ENCODE assay signal across 21 mouse cellular contexts in the genomic region with DNA sequence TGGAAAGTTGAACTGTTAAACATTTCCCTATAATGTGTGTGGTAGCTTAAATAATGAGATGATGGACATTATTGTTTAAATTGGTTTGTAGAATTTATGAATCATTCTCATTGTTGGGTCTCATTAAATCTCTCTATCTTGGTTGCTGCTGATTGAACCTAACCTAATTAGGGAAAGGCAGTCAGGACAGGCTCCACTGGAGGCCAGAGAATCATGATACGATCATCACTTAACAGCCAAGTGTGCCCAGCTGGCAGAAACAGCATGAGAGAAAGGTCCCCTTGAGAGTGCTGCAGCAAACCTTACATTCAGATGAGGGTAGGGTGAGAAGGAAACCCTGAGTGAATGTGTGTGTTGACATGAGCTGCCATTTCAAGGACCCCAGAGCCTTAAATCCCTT.
DNase-seq lines count a peak whose midpoint lies in the region; ATAC-seq and TF ChIP-seq lines count a peak whose summit lies in the region.
"Had no signal": no experiment of that assay in that cellular context is flagged by ENCODE, and none has a peak within 500 bp of the region (broad histone marks: within the 10 kb centered on the region; RNA-seq: fewer than 3 reads in every experiment).

No protein-coding gene starts in this region.

- H3K4me2 ChIP-seq in forebrain, embryonic 13.5 days = no peak overlapping the region
- no peak overlapping the region for H3K4me2 ChIP-seq in forebrain, postnatal 0 days (ENCODE audit: low read depth)
- H3K4me2 ChIP-seq in midbrain, embryonic 13.5 days (replicated peaks) = no peak overlapping the region
- no peak overlapping the region for H3K4me2 ChIP-seq in midbrain, embryonic 11.5 days
- H3K4me2 ChIP-seq: intestine, embryonic 15.5 days; limb, embryonic 12.5 days; liver, embryonic 11.5 days had no signal

- peak overlapping the region; percentile 42 for H3K27ac ChIP-seq in forebrain, embryonic 13.5 days
- H3K27ac ChIP-seq in forebrain, postnatal 0 days (ENCODE audit: low read depth, low read length) = no peak overlapping the region
- H3K27ac ChIP-seq in midbrain, embryonic 13.5 days = peak overlapping the region; percentile 17; the same call in 1 of the 2 replicates
- H3K27ac ChIP-seq in midbrain, embryonic 11.5 days (ENCODE audit: low read depth, low read length) = no peak overlapping the region
- H3K27ac ChIP-seq: embryonic facial prominence, embryonic 10.5 days; intestine, embryonic 15.5 days; limb, embryonic 12.5 days; midbrain, embryonic 10.5 days had no signal

- H3K27me3 ChIP-seq in forebrain, embryonic 13.5 days = no peaks in the 10 kb centered on the region
- no peaks in the 10 kb centered on the region for H3K27me3 ChIP-seq in forebrain, postnatal 0 days (ENCODE audit: insufficient read depth, low read length)
- no peaks in the 10 kb centered on the region for H3K27me3 ChIP-seq in midbrain, embryonic 13.5 days
- no peaks in the 10 kb centered on the region for H3K27me3 ChIP-seq in midbrain, embryonic 11.5 days (ENCODE audit: control insufficient read depth, insufficient read depth, low read length)
- H3K27me3 ChIP-seq: intestine, embryonic 15.5 days; limb, embryonic 12.5 days; Patski had no signal

- H3K9ac ChIP-seq in forebrain, embryonic 13.5 days = no peak overlapping the region
- no peak overlapping the region for H3K9ac ChIP-seq in forebrain, postnatal 0 days
- no peak overlapping the region for H3K9ac ChIP-seq in midbrain, embryonic 13.5 days (replicated peaks)
- H3K9ac ChIP-seq in midbrain, embryonic 11.5 days (ENCODE audit: low read length) = no peak overlapping the region
- H3K9ac ChIP-seq: intestine, embryonic 15.5 days; limb, embryonic 12.5 days; liver, postnatal 0 days had no signal

- WGBS in forebrain, embryonic 13.5 days = 9% methylated on average over 1 of the region's 1 CpGs
- WGBS in forebrain, postnatal 0 days = 19% methylated on average over 1 of the region's 1 CpGs
- WGBS in midbrain, embryonic 13.5 days = 40% methylated on average over 1 of the region's 1 CpGs
- 54% methylated on average over 1 of the region's 1 CpGs for WGBS in midbrain, embryonic 11.5 days

- no peak for TF ChIP-seq POLR2A in brain, embryonic 14.5 days (IDR thresholded peaks at IDR 0.05; ENCODE audit: borderline replicate concordance, extremely low read depth, insufficient read depth, insufficient read length, poor library complexity, severe bottlenecking)

- ATAC-seq in forebrain, embryonic 13.5 days = peak; percentile 29; the same call in 1 of the 2 replicates
- ATAC-seq in forebrain, postnatal 0 days = no peak
- no peak for ATAC-seq in midbrain, embryonic 13.5 days
- no peak for ATAC-seq in midbrain, embryonic 11.5 days (ENCODE audit: low FRiP score)
- ATAC-seq: intestine, embryonic 15.5 days; liver, postnatal 0 days; Patski had no signal

- peaks cover 42% of the 10 kb centered on the region for H3K4me1 ChIP-seq in forebrain, embryonic 13.5 days
- H3K4me1 ChIP-seq in forebrain, postnatal 0 days (ENCODE audit: insufficient read depth) = peaks cover 6% of the 10 kb centered on the region
- H3K4me1 ChIP-seq in midbrain, embryonic 13.5 days (replicated peaks) = peaks cover 22% of the 10 kb centered on the region
- H3K4me1 ChIP-seq in midbrain, embryonic 11.5 days (ENCODE audit: control insufficient read depth, insufficient read depth, low read length) = peaks cover 5% of the 10 kb centered on the region

- no peak overlapping the region for H3K4me3 ChIP-seq in forebrain, embryonic 13.5 days
- no peak overlapping the region for H3K4me3 ChIP-seq in forebrain, postnatal 0 days (ENCODE audit: low read depth, low read length)
- H3K4me3 ChIP-seq in midbrain, embryonic 13.5 days (replicated peaks) = no peak overlapping the region
- no peak overlapping the region for H3K4me3 ChIP-seq in midbrain, embryonic 11.5 days (ENCODE audit: low read depth, low read length)
- H3K4me3 ChIP-seq: embryonic facial prominence, embryonic 10.5 days; intestine, embryonic 15.5 days; limb, embryonic 12.5 days; midbrain, embryonic 10.5 days had no signal

- DNase-seq in forebrain, postnatal 0 days = no peak
- DNase-seq in midbrain, embryonic 11.5 days (ENCODE audit: low spot score, missing footprints) = no peak
- peak; percentile 62 for DNase-seq in brain, embryonic 14.5 days (ENCODE audit: low read depth)
- DNase-seq in retina, postnatal 1 day = peak; percentile 76
- no peak for DNase-seq in layer of hippocampus, adult 9-11 months
- DNase-seq: adrenal gland, postnatal 36 days; cerebellum, adult 11 months; cerebellum, adult 9-11 months; gastrocnemius, postnatal 25 days; kidney, adult 8-10 months; kidney, postnatal 10 days; liver, postnatal 0 days; lung, postnatal 10 days had no signal

- no peak for TF ChIP-seq CTCF in forebrain, postnatal 0 days (IDR thresholded peaks at IDR 0.05; ENCODE audit: low read depth)
- TF ChIP-seq CTCF in brain, embryonic 14.5 days (IDR thresholded peaks at IDR 0.05; ENCODE audit: borderline replicate concordance, extremely low read depth, insufficient read depth, insufficient read length) = no peak

- H3K9me3 ChIP-seq in forebrain, embryonic 13.5 days (replicated peaks) = no peaks in the 10 kb centered on the region
- H3K9me3 ChIP-seq in forebrain, postnatal 0 days (ENCODE audit: low read length) = no peaks in the 10 kb centered on the region
- no peaks in the 10 kb centered on the region for H3K9me3 ChIP-seq in midbrain, embryonic 13.5 days
- no peaks in the 10 kb centered on the region for H3K9me3 ChIP-seq in midbrain, embryonic 11.5 days (ENCODE audit: control insufficient read depth, low read length)
- H3K9me3 ChIP-seq: embryonic facial prominence, embryonic 10.5 days; intestine, embryonic 15.5 days; limb, embryonic 12.5 days; midbrain, embryonic 10.5 days had no signal

- H3K36me3 ChIP-seq in forebrain, embryonic 13.5 days (ENCODE audit: poor library complexity, severe bottlenecking) = no peaks in the 10 kb centered on the region
- H3K36me3 ChIP-seq in forebrain, postnatal 0 days (ENCODE audit: insufficient read depth) = no peaks in the 10 kb centered on the region
- H3K36me3 ChIP-seq in midbrain, embryonic 13.5 days = no peaks in the 10 kb centered on the region
- no peaks in the 10 kb centered on the region for H3K36me3 ChIP-seq in midbrain, embryonic 11.5 days (ENCODE audit: control insufficient read depth, insufficient read depth, low read length)
- H3K36me3 ChIP-seq: embryonic facial prominence, embryonic 10.5 days; intestine, embryonic 15.5 days; limb, embryonic 12.5 days had no signal

Comparison
In these comparisons a context has a peak if more than half of its experiments do, and no peak if none do; other contexts are left out.
1. H3K27ac ChIP-seq: peak in forebrain, embryonic 13.5 days (single experiment) and midbrain, embryonic 13.5 days (single experiment); none in forebrain, postnatal 0 days (single experiment) and midbrain, embryonic 11.5 days (single experiment).
2. DNase-seq: peak in brain, embryonic 14.5 days (single experiment) and retina, postnatal 1 day (single experiment); none in forebrain, postnatal 0 days (single experiment), midbrain, embryonic 11.5 days (single experiment) and layer of hippocampus, adult 9-11 months (single experiment).